Mouse (Mus musculus) embryo, embryonic 9.5 days (tissue): ENCODE results near the gene Bach2.

Experiments
- DNase-seq: peaks from one replicate; pipeline ENCODE4 v3.0.0-alpha.2; 2017; ENCODE audit errors: extremely low spot score

The Bach2 gene

DNA sequence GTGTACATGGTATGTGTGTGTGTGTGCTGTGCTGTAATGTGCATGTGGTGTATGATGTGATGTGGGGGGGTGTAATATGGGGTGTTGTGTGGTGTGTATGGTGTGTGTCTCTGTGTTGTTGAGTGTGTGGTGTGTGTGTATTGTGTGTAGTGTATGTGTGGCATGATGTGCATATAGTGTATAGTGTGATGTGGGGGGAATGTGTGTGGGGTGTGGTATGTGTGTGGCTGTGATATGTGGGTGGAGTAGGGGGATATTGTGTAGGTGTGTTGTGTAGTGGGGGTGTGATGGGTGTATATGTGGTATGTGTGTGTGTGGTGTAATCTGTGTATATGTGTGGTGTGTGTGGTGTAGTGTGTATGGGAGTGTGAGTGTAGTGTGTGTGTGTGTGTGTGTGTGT is 15.0 kb upstream of the Bach2 start:
- no peak for DNase-seq

- DNase-seq: no peak
Measured at GRCm38 (mm10) chr4:32225191-32225590, 13.4 kb upstream of the Bach2 start.

DNA sequence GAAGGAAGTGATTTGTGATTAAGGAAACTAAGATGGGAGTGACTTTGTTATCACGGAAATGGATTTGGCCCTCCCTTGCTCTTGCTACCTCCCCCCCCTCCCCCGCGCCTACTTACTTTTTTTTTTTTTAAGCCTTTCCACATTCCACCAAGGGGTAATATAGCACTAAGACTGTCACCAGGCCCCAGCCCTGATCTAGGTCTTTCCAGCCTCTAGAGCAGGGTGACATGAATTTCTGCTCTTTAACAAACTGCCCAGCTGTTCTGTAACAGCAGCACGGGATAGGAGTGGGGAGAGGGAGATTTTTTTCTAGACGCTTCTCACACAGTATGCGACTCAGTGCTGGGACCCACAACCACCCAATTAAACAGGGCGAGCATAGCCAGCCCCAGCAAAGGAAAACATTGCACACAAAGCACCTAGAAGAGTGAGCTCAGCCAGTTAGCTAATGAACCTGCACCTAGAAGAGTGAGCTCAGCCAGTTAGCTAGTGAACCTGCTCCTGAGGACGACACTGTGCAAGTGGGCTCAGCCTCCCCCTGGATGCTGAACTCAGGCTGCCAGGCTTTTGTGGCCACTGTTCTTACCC is 10.5 kb upstream of the Bach2 start:
- no peak for DNase-seq

- DNase-seq: no peak
Measured at GRCm38 (mm10) chr4:32229266-32229665, 9.3 kb upstream of the Bach2 start.

DNA sequence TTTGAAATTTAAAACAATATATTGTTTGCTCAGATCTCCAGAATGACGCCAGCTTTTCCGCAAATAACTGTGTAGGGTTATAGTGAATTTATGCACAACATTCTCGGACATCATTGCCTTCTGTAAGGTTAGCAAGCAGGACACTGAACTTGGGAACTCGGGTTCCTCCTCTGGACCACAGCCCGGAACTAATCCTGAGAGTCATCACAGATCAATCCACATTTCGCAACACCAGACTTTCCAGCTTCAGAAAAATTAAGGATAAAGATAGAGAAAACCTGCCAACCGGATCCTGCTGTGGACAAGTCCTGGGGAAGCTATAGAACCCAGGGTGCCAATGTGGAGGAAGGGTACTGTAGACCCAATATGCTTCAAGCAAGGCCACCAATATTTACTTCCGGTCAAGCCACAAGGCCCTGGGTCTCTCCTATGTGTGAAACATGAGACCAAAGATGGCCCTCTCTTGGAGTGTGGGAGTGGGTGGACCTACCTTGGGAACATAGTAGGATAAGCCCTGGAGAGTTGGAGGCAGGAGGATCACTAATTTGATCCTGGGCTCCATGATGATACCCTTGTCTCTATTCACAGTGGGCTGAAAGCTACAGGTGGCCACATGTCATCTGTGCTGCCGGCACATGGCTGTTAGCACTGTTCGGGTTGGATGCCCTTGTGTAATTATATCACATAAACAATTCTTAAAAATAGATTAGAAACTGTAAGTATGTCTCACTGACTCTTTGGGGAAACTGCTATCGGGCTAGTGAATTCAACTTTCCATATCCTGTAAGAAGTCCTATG is 7.1 kb upstream of the Bach2 start:
- no peak for DNase-seq

- DNase-seq: peak; percentile 50
Measured at GRCm38 (mm10) chr4:32235920-32236705, 2.5 kb upstream of the Bach2 start.

GRCm38 (mm10) chr4:32238921-32239748 is 531 bp downstream of the Bach2 start:
- DNase-seq: peak; percentile 86

GRCm38 (mm10) chr4:32239749-32240131 is 1.1 kb downstream of the Bach2 start:
- DNase-seq: peak; percentile 68

DNA sequence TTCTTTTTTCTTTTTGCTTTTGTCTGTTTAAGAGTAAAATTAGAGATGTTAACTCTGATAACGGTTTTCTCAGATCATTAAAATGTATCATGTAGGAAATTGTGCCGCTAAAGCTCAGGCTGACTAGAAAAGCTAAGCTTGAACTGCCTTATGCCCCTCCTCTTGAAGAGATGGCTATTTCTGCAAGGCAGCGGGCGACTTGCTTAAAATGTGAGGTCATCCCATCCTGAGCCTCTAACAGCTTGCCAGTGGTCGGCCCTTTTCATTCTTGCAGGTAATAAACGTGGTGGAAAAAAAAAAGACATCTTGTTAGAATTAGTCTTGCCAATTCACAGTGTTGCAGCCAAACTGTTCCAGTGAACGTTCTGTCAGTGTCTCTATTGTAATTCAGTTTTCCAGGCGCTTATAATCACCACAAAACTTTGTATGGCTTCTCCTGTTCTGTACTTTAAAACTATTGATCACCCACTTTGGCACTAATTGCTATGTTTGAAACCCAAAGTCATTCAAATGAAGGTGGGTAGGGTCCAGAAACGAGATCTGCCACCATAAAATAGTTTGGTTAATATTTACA is 1.9 kb downstream of the Bach2 start:
- no peak for DNase-seq

GRCm38 (mm10) chr4:32241351-32241980 is 2.9 kb downstream of the Bach2 start:
- DNase-seq: no peak

GRCm38 (mm10) chr4:32242122-32242615 is 3.6 kb downstream of the Bach2 start:
- DNase-seq: no peak

GRCm38 (mm10) chr4:32243458-32243857 is 4.9 kb downstream of the Bach2 start:
- peak; percentile 49 for DNase-seq

- DNase-seq: peak; percentile 44
Measured at GRCm38 (mm10) chr4:32244092-32244745, 5.6 kb downstream of the Bach2 start.

DNA sequence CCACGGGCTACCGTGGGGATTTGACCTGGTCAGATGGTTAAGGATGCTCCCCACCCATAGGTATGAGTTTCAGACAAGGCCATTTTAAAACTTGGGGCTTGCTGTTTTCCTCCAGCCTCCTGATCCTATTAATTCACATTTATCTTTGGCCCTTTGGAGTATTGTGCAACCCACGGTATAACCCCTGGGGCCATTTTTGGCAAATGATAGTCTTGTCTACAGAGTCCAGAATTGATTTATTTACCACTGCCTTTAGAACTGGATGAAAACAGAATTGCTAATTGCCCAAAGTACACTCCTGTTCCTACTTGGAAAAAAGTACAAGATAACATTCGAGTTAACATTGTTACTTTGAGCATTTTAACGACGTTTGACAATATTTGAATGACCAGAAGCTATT is 7.0 kb downstream of the Bach2 start:
- no peak for DNase-seq

DNA sequence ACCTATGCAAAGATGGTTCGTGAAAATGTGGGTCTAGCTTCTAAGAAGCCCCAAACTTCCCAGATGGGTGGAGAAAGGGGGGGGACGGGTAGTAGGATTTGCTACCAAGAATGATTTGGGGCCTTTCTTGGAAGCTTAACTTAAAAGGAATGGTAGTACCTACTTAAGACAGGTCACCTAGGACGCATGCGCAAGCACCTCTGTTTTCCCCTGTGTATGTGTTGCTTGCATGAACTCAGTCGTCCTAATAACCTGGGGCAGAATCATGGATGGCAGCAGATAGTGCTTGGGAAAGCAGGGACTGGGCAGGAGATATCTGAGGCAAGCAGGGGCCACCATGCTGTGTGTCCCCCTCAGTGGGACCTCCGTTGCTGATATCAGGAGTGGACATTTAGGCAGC is 7.4 kb downstream of the Bach2 start:
- no peak for DNase-seq

GRCm38 (mm10) chr4:32246801-32247200 is 8.2 kb downstream of the Bach2 start:
- no peak for DNase-seq

DNA sequence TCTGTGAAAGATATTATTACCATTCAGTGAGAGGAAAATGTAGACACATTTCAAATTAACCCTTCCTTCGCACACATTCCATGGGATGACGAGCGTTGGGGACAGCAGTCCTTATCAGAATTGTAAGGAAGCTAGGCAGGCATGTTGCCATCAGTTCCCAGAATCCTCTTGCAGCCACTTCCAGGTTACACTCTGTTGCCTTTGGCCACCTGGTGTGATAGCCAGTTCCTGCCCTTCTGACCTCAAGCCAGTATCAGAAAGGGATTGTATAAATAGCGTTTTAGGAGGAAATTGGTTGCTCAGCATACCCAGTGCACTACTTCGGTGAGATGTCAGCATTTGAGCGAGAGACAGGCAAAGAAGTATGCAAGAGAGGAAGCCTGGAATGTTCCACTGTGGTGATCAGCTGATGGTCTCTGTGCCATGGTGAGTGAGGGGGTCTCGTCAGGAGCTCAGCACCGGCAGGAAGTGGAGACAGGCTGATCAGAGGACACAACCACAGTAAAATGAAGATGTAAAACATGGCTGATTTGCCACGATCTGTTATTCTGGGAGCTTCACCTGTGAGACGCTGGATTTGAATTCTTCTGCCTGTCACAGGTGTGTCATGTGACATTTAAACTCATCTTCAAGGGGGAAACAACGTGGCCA is 9.0 kb downstream of the Bach2 start:
- no peak for DNase-seq

- DNase-seq: peak; percentile 80
Measured at GRCm38 (mm10) chr4:32248236-32248635, 9.6 kb downstream of the Bach2 start.

DNA sequence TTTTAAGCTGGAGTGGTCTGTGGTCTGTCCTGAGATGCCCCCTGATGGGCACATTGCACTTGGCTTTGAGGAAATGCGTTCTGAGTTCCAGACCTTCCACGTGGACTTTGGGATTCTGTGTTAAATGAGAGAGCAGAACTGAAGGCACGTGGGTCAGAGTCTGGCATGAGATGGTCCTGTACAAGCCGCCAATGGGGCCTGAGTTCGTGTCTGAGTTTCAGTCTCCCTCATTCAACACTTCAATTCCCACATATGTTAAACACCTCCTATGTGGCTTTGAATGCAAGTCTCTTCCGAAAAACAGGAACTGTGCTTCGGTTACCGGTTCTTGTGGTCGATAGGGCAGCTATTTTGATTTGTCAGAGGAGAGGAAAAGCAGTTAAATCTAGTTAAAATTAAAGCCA is 10.4 kb downstream of the Bach2 start:
- DNase-seq: no peak
